Mouse (Mus musculus): Measurements from ENCODE around the gene Gm28051. TPM values are rescaled to one million over a fixed set of nuclear protein-coding genes. Genes with fewer than 3 reads are reported as not detected.

Gene Gm28051
- polyA plus RNA-seq, 1 experiment from 2014 or later: not detected

GRCm38 (mm10) chr12:102686321-102686720 lies 71.2 kb downstream of the Gm28051 start:
- Histone ChIP-seq H3K9me3 (ENCODE audit: control insufficient read depth, low read length) (no peaks in the 10 kb centered on the region), H3K9ac (ENCODE audit: low read depth, low read length) (no peak overlapping the region), H3K27me3 (ENCODE audit: control insufficient read depth, insufficient read depth, low read length) (no peaks in the 10 kb centered on the region), H3K27ac (ENCODE audit: low read depth, low read length) (no peak overlapping the region), H3K36me3 (ENCODE audit: control insufficient read depth, insufficient read depth, low read length) (no peaks in the 10 kb centered on the region), H3K4me1 (ENCODE audit: control insufficient read depth, insufficient read depth, low read length) (peaks cover 17% of the 10 kb centered on the region; the same call in 1 of the 2 replicates), H3K4me3 (ENCODE audit: low read length) (no peak overlapping the region), H3K4me2 (replicated peaks; ENCODE audit: low read depth, low read length) (no peak overlapping the region)
- WGBS: 85% methylated on average over 5 of the region's 5 CpGs
- no peak for ATAC-seq (ENCODE audit: low FRiP score, low TSS enrichment)

GRCm38 (mm10) chr12:102685523-102685931 lies 72.0 kb downstream of the Gm28051 start:
- Histone ChIP-seq H3K9ac (ENCODE audit: low read depth, low read length) (no peak overlapping the region), H3K27me3 (ENCODE audit: control insufficient read depth, insufficient read depth, low read length) (no peaks in the 10 kb centered on the region), H3K4me2 (replicated peaks; ENCODE audit: low read depth, low read length) (no peak overlapping the region), H3K36me3 (ENCODE audit: control insufficient read depth, insufficient read depth, low read length) (no peaks in the 10 kb centered on the region), H3K4me1 (ENCODE audit: control insufficient read depth, insufficient read depth, low read length) (peaks cover 14% of the 10 kb centered on the region; the same call in 1 of the 2 replicates), H3K27ac (ENCODE audit: low read depth, low read length) (no peak overlapping the region), H3K4me3 (ENCODE audit: low read length) (no peak overlapping the region), H3K9me3 (ENCODE audit: control insufficient read depth, low read length) (no peaks in the 10 kb centered on the region)
- 13% methylated on average over 9 of the region's 9 CpGs for WGBS
- ATAC-seq (ENCODE audit: low FRiP score, low TSS enrichment): no peak

DNA sequence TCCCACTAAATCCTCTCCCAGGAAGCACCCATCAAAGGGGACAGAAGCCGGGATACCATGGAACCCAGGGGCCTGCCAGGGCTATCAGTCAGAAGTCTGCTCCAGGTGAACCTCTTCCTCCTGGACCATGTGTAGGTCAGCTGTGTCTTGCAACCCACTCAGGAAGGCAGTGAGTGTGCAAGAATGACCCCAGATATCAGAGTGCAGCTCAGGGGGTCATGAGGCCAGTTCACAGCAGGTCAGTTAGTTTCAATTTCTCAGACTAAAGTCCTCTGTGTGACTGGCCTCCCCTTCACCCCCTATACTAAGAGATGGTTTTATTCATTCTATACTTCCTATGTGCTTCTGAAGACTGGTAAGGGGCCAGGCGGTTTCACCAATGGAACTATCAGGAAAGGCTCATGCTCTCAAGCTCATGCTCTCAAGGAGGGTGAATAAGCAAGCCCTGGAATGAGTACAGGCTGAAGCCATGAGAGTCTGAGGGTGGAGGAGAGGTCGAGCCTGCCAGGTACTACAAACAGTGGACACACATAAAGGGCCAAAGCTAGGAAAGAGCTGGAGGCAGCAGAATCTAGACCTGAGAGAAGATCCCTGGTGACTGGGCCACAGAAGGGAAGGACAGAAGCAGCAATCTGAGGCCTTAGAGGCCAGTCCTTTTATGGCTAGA lies 72.7 kb downstream of the Gm28051 start:
- Histone ChIP-seq H3K27me3 (ENCODE audit: control insufficient read depth, insufficient read depth, low read length) (no peaks in the 10 kb centered on the region), H3K36me3 (ENCODE audit: control insufficient read depth, insufficient read depth, low read length) (no peaks in the 10 kb centered on the region), H3K9me3 (ENCODE audit: control insufficient read depth, low read length) (no peaks in the 10 kb centered on the region), H3K4me2 (replicated peaks; ENCODE audit: low read depth, low read length) (no peak overlapping the region), H3K4me1 (ENCODE audit: control insufficient read depth, insufficient read depth, low read length) (peaks cover 14% of the 10 kb centered on the region; the same call in 1 of the 2 replicates), H3K27ac (ENCODE audit: low read depth, low read length) (no peak overlapping the region), H3K4me3 (ENCODE audit: low read length) (no peak overlapping the region), H3K9ac (ENCODE audit: low read depth, low read length) (no peak overlapping the region)
- 74% methylated on average over 3 of the region's 3 CpGs for WGBS
- ATAC-seq (ENCODE audit: low FRiP score, low TSS enrichment): no peak

GRCm38 (mm10) chr12:102683979-102684378 lies 73.6 kb downstream of the Gm28051 start:
- no peak overlapping the region for H3K27ac ChIP-seq (ENCODE audit: low read depth, low read length)
- ATAC-seq (ENCODE audit: low FRiP score, low TSS enrichment): no peak
- H3K4me2 ChIP-seq (replicated peaks; ENCODE audit: low read depth, low read length): no peak overlapping the region
- WGBS: 84% methylated on average over 5 of the region's 5 CpGs
- H3K9ac ChIP-seq (ENCODE audit: low read depth, low read length): no peak overlapping the region
- no peaks in the 10 kb centered on the region for H3K9me3 ChIP-seq (ENCODE audit: control insufficient read depth, low read length)
- H3K4me3 ChIP-seq (ENCODE audit: low read length): no peak overlapping the region
- peaks cover 14% of the 10 kb centered on the region; the same call in 1 of the 2 replicates for H3K4me1 ChIP-seq (ENCODE audit: control insufficient read depth, insufficient read depth, low read length)
- no peaks in the 10 kb centered on the region for H3K36me3 ChIP-seq (ENCODE audit: control insufficient read depth, insufficient read depth, low read length)
- no peaks in the 10 kb centered on the region for H3K27me3 ChIP-seq (ENCODE audit: control insufficient read depth, insufficient read depth, low read length)

GRCm38 (mm10) chr12:102683438-102683837 lies 74.1 kb downstream of the Gm28051 start:
- ATAC-seq (ENCODE audit: low FRiP score, low TSS enrichment): no peak
- Histone ChIP-seq H3K9ac (ENCODE audit: low read depth, low read length) (no peak overlapping the region), H3K27ac (ENCODE audit: low read depth, low read length) (no peak overlapping the region), H3K4me2 (replicated peaks; ENCODE audit: low read depth, low read length) (no peak overlapping the region), H3K4me1 (ENCODE audit: control insufficient read depth, insufficient read depth, low read length) (peaks cover 14% of the 10 kb centered on the region; the same call in 1 of the 2 replicates), H3K9me3 (ENCODE audit: control insufficient read depth, low read length) (no peaks in the 10 kb centered on the region), H3K36me3 (ENCODE audit: control insufficient read depth, insufficient read depth, low read length) (no peaks in the 10 kb centered on the region), H3K27me3 (ENCODE audit: control insufficient read depth, insufficient read depth, low read length) (no peaks in the 10 kb centered on the region), H3K4me3 (ENCODE audit: low read length) (no peak overlapping the region)
- WGBS: 66% methylated on average over 6 of the region's 6 CpGs

DNA sequence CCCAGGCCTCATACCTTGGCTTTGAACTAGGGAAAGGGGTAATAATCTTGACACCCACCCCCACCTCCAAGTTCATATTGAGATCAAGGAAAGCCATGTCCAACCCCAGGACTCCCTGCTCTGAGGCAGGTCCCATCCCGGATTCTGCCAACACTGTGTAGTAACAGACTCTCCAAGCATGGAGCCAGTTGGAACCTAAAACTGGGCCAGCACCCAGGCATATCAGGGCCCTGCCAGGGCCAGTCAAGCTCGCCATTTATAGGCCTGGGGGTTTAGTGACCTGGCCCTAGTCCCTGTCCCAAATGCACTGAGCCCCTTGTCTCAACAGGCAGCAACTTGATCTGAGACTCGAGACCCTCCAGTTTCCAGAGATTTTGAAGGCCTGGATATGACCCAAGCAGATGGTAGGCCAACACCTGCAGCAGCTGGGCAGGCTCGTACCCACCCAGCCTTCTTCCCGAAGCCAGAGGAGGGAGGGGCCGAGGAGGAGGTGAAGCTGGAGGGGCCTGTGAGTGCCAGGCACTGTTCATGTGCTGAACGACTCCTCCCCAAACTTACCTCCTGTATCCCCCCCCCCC lies 74.8 kb downstream of the Gm28051 start:
- Histone ChIP-seq H3K27ac (ENCODE audit: low read depth, low read length) (no peak overlapping the region), H3K9me3 (ENCODE audit: control insufficient read depth, low read length) (no peaks in the 10 kb centered on the region), H3K4me2 (replicated peaks; ENCODE audit: low read depth, low read length) (no peak overlapping the region), H3K4me1 (ENCODE audit: control insufficient read depth, insufficient read depth, low read length) (peaks cover 14% of the 10 kb centered on the region; the same call in 1 of the 2 replicates), H3K4me3 (ENCODE audit: low read length) (no peak overlapping the region), H3K36me3 (ENCODE audit: control insufficient read depth, insufficient read depth, low read length) (no peaks in the 10 kb centered on the region), H3K27me3 (ENCODE audit: control insufficient read depth, insufficient read depth, low read length) (no peaks in the 10 kb centered on the region), H3K9ac (ENCODE audit: low read depth, low read length) (no peak overlapping the region)
- 85% methylated on average over 7 of the region's 7 CpGs for WGBS
- no peak for ATAC-seq (ENCODE audit: low FRiP score, low TSS enrichment)

DNA sequence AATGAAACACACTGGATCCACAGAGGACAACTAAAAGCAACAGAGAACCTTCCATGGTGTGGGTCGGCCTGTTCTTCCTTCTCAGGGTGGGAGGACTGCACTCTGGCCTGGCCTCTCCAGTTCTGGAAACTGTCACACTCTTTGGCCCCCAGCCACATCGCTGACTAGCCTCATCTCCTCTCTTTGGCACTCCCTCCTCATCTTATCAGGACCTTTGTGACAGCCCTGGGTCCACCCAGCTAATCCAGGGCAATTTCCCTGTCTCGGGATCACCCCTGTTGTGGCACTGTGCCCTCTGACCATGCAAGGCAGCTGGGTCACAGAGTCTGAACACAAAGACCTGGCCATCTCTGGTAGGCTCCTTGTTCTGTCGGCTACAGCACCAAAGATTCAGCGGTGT lies 75.5 kb downstream of the Gm28051 start:
- Histone ChIP-seq H3K4me2 (replicated peaks; ENCODE audit: low read depth, low read length) (no peak overlapping the region), H3K4me3 (ENCODE audit: low read length) (no peak overlapping the region), H3K9ac (ENCODE audit: low read depth, low read length) (no peak overlapping the region), H3K27ac (ENCODE audit: low read depth, low read length) (no peak overlapping the region), H3K27me3 (ENCODE audit: control insufficient read depth, insufficient read depth, low read length) (no peaks in the 10 kb centered on the region), H3K4me1 (ENCODE audit: control insufficient read depth, insufficient read depth, low read length) (peaks cover 14% of the 10 kb centered on the region; the same call in 1 of the 2 replicates), H3K36me3 (ENCODE audit: control insufficient read depth, insufficient read depth, low read length) (no peaks in the 10 kb centered on the region), H3K9me3 (ENCODE audit: control insufficient read depth, low read length) (no peaks in the 10 kb centered on the region)
- no peak for ATAC-seq (ENCODE audit: low FRiP score, low TSS enrichment)
- 80% methylated on average over 5 of the region's 5 CpGs for WGBS

- 79% methylated on average over 7 of the region's 7 CpGs for WGBS
- ATAC-seq (ENCODE audit: low FRiP score, low TSS enrichment): no peak
- peaks cover 14% of the 10 kb centered on the region; the same call in 1 of the 2 replicates for H3K4me1 ChIP-seq (ENCODE audit: control insufficient read depth, insufficient read depth, low read length)
Measured at GRCm38 (mm10) chr12:102681590-102681989, 76.0 kb downstream of the Gm28051 start.

GRCm38 (mm10) chr12:102678820-102679219 lies 78.7 kb downstream of the Gm28051 start:
- H3K27me3 ChIP-seq (ENCODE audit: control insufficient read depth, insufficient read depth, low read length): no peaks in the 10 kb centered on the region
- ATAC-seq (ENCODE audit: low FRiP score, low TSS enrichment): no peak
- no peak overlapping the region for H3K4me2 ChIP-seq (replicated peaks; ENCODE audit: low read depth, low read length)
- no peak overlapping the region for H3K9ac ChIP-seq (ENCODE audit: low read depth, low read length)
- H3K9me3 ChIP-seq (ENCODE audit: control insufficient read depth, low read length): no peaks in the 10 kb centered on the region
- no peak overlapping the region for H3K4me3 ChIP-seq (ENCODE audit: low read length)
- H3K36me3 ChIP-seq (ENCODE audit: control insufficient read depth, insufficient read depth, low read length): no peaks in the 10 kb centered on the region; the same call in 1 of the 2 replicates
- H3K4me1 ChIP-seq (ENCODE audit: control insufficient read depth, insufficient read depth, low read length): no peaks in the 10 kb centered on the region; the same call in 1 of the 2 replicates
- 74% methylated on average over 6 of the region's 6 CpGs for WGBS
- H3K27ac ChIP-seq (ENCODE audit: low read depth, low read length): no peak overlapping the region

More at GRCm38 (mm10) chr12:102681590-102681989, 76.0 kb downstream of the Gm28051 start:
- H3K4me3 ChIP-seq (ENCODE audit: low read length): no peak overlapping the region
- H3K36me3 ChIP-seq (ENCODE audit: control insufficient read depth, insufficient read depth, low read length): no peaks in the 10 kb centered on the region
- H3K9ac ChIP-seq (ENCODE audit: low read depth, low read length): no peak overlapping the region
- no peak overlapping the region for H3K4me2 ChIP-seq (replicated peaks; ENCODE audit: low read depth, low read length)
- H3K9me3 ChIP-seq (ENCODE audit: control insufficient read depth, low read length): no peaks in the 10 kb centered on the region
- no peak overlapping the region for H3K27ac ChIP-seq (ENCODE audit: low read depth, low read length)
- H3K27me3 ChIP-seq (ENCODE audit: control insufficient read depth, insufficient read depth, low read length): no peaks in the 10 kb centered on the region
